In the genomic region with DNA sequence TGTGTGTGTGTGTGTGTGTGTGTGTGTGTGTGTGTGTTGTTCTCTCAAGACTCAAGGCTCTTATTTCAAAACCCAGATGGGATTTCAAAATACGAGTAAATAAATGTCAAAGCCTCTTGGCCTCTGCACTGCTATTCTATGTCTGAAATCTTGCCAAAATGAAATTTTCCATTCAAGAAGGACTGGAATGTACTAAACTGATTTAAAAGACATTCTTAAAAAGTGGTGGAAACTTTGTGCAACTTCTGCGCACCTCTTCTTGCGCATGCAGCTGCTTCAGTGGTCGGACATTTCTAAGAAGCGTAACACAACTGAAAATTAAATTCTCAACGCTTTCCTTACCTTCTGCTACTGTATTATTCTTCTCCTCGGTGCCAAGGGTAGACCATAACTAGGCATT, we compare ENCODE assay signal across 8 mouse cellular contexts. TPM values are rescaled to one million over a fixed set of nuclear protein-coding genes. Genes with fewer than 3 reads are reported as not detected.
DNase-seq lines count a peak whose midpoint lies in the region; ATAC-seq and TF ChIP-seq lines count a peak whose summit lies in the region.

No protein-coding gene starts in this region.

- no peak for ATAC-seq in hindbrain, postnatal 0 days
- ATAC-seq in embryonic facial prominence, embryonic 14.5 days (ENCODE audit: low read depth) = no peak

- no peaks in the 10 kb centered on the region for H3K27me3 ChIP-seq in hindbrain, postnatal 0 days (ENCODE audit: insufficient read depth, low read length)
- H3K27me3 ChIP-seq in hindbrain, embryonic 10.5 days (ENCODE audit: insufficient read depth, poor library complexity, severe bottlenecking) = no peaks in the 10 kb centered on the region
- no peaks in the 10 kb centered on the region for H3K27me3 ChIP-seq in embryonic facial prominence, embryonic 14.5 days (replicated peaks; ENCODE audit: control insufficient read depth, insufficient read depth, low read length)

- no peaks in the 10 kb centered on the region for H3K36me3 ChIP-seq in hindbrain, postnatal 0 days (ENCODE audit: insufficient read depth, low read length)
- no peaks in the 10 kb centered on the region for H3K36me3 ChIP-seq in hindbrain, embryonic 10.5 days
- H3K36me3 ChIP-seq in embryonic facial prominence, embryonic 14.5 days (ENCODE audit: control insufficient read depth, insufficient read depth, low read length) = no peaks in the 10 kb centered on the region

- no peak overlapping the region for H3K27ac ChIP-seq in hindbrain, postnatal 0 days
- H3K27ac ChIP-seq in hindbrain, embryonic 10.5 days = no peak overlapping the region
- H3K27ac ChIP-seq in embryonic facial prominence, embryonic 14.5 days (replicated peaks; ENCODE audit: low read depth, low read length) = peak overlapping the region; percentile 39; the same call in 1 of the 2 replicates
- no peak overlapping the region for H3K27ac ChIP-seq in layer of hippocampus, adult 2 months

- DNase-seq in hindbrain, postnatal 0 days (ENCODE audit: low spot score) = no peak
- no peak for DNase-seq in hindbrain, embryonic 10.5 days (ENCODE audit: low spot score)
- peak; percentile 13 for DNase-seq in ZHBTc4 (ENCODE audit: low read depth, low spot score)
- DNase-seq in embryonic facial prominence, embryonic 14.5 days (ENCODE audit: low spot score) = peak; percentile 85
- peak; percentile 32 for DNase-seq in lung, postnatal 14 days
- DNase-seq in layer of hippocampus, adult 2 months (ENCODE audit: low spot score in 2 of 2) = no peak
- DNase-seq in spleen, postnatal 4 days (ENCODE audit: low spot score in 2 of 2) = no peak
- no peak for DNase-seq in testis, postnatal 10 days (ENCODE audit: low spot score)

- H3K9me3 ChIP-seq in hindbrain, postnatal 0 days (ENCODE audit: low read length) = no peaks in the 10 kb centered on the region
- H3K9me3 ChIP-seq in hindbrain, embryonic 10.5 days = no peaks in the 10 kb centered on the region
- no peaks in the 10 kb centered on the region for H3K9me3 ChIP-seq in embryonic facial prominence, embryonic 14.5 days (ENCODE audit: control insufficient read depth, low read length)

- H3K4me2 ChIP-seq in hindbrain, postnatal 0 days (ENCODE audit: low read depth, low read length) = peak overlapping the region; percentile 100; the same call in 1 of the 2 replicates
- peak overlapping the region; percentile 74 for H3K4me2 ChIP-seq in embryonic facial prominence, embryonic 14.5 days (ENCODE audit: low read depth, low read length)

- H3K4me1 ChIP-seq in hindbrain, postnatal 0 days (ENCODE audit: insufficient read depth, low read length) = no peaks in the 10 kb centered on the region
- H3K4me1 ChIP-seq in hindbrain, embryonic 10.5 days (replicated peaks) = peaks cover 9% of the 10 kb centered on the region; the same call in 1 of the 2 replicates
- no peaks in the 10 kb centered on the region for H3K4me1 ChIP-seq in embryonic facial prominence, embryonic 14.5 days (ENCODE audit: control insufficient read depth, insufficient read depth, low read length)

- no peak overlapping the region for H3K4me3 ChIP-seq in hindbrain, postnatal 0 days (ENCODE audit: low read length)
- H3K4me3 ChIP-seq in hindbrain, embryonic 10.5 days = no peak overlapping the region
- H3K4me3 ChIP-seq in embryonic facial prominence, embryonic 14.5 days (ENCODE audit: low read depth, low read length) = peak overlapping the region; percentile 48
- H3K4me3 ChIP-seq in layer of hippocampus, adult 2 months = no peak overlapping the region

- 76% methylated on average over 7 of the region's 7 CpGs for WGBS in hindbrain, postnatal 0 days
- WGBS in hindbrain, embryonic 10.5 days = 80% methylated on average over 7 of the region's 7 CpGs
- WGBS in embryonic facial prominence, embryonic 14.5 days = 53% methylated on average over 7 of the region's 7 CpGs

- TF ChIP-seq CTCF in hindbrain, postnatal 0 days (IDR thresholded peaks at IDR 0.05; ENCODE audit: low read depth) = no peak
- no peak for TF ChIP-seq CTCF in layer of hippocampus, adult 2 months (conservative IDR thresholded peaks at IDR 0.05)

- H3K9ac ChIP-seq in hindbrain, postnatal 0 days (replicated peaks; ENCODE audit: low read length) = no peak overlapping the region
- no peak overlapping the region for H3K9ac ChIP-seq in embryonic facial prominence, embryonic 14.5 days (ENCODE audit: low read depth, low read length)

RNA-seq across cellular contexts. Expression of gene Etv1, which starts 1.9 kb away (rescaled TPM):
- 19.0 and 19.3 TPM in 2 replicates for total RNA-seq in hindbrain, postnatal 0 days (2014; rRNA removed)
- 24.5 and 27.1 TPM in 2 replicates for polyA plus RNA-seq in hindbrain, postnatal 0 days (2015; fragmentation: Nextera tagmentation; extraction: Ambion mirVana)
- polyA plus RNA-seq in hindbrain, embryonic 10.5 days (2016; fragmentation: Nextera tagmentation; extraction: Ambion mirVana) = 10.2 and 15.0 TPM in 2 replicates
- 22.6 and 22.8 TPM in 2 replicates for polyA plus RNA-seq in embryonic facial prominence, embryonic 14.5 days (2014; fragmentation: Nextera tagmentation; extraction: Ambion mirVana)
- 10 to 100 TPM; 79.8 to 84.4 TPM for total RNA-seq in layer of hippocampus, adult 2 months (2021)

Comparison
In these comparisons a context has a peak if more than half of its experiments do, and no peak if none do; other contexts are left out.
1. DNase-seq: peak in ZHBTc4 (single experiment), embryonic facial prominence, embryonic 14.5 days (single experiment) and lung, postnatal 14 days (single experiment); none in hindbrain, postnatal 0 days (single experiment), hindbrain, embryonic 10.5 days (single experiment), layer of hippocampus, adult 2 months (0 of 2), spleen, postnatal 4 days (0 of 2) and testis, postnatal 10 days (single experiment).